Mouse (Mus musculus) macrophage (primary cell): ENCODE data around the gene Nfia. TPM values are rescaled to one million over a fixed set of nuclear protein-coding genes. Genes with fewer than 3 reads are reported as not detected.

Source experiments
- H3K27ac ChIP-seq: fragments of 350-480 bp; formaldehyde crosslinking; 2 replicates; pipeline ENCODE4 v1.9.0; 2021
- H3K36me3 ChIP-seq: fragments of 350-480 bp; formaldehyde crosslinking; 2 replicates; pipeline ENCODE4 v1.9.0; 2021; ENCODE audit errors: inconsistent target
- H3K4me3 ChIP-seq: fragments of 350-480 bp; formaldehyde crosslinking; 2 replicates; pipeline ENCODE4 v1.9.0; 2021; ENCODE audit errors: inconsistent target
- H3K79me2 ChIP-seq: fragments of 350-480 bp; formaldehyde crosslinking; 2 replicates; pipeline ENCODE4 v1.9.0; 2021; ENCODE audit errors: inconsistent target
- WGBS: methylation state at CpG from one replicate; pipeline ENCODE4 v1.1.7; 2026; ENCODE audit warnings: inconsistent platforms; ENCODE audit not compliant: missing documents; 5-methylcytosine and 5-hydroxymethylcytosine counted together
- polyA plus RNA-seq: library from polyadenylated mRNA; stranded (reverse); fragments of 250-400 nt; gene quantifications from 3 replicates; pipeline ENCODE4 v1.2.4, GENCODE M21; 2018; ENCODE audit warnings: inconsistent platforms

The Nfia gene
- polyA plus RNA-seq, 1 experiment from 2014 or later, result 2.4 TPM

DNA sequence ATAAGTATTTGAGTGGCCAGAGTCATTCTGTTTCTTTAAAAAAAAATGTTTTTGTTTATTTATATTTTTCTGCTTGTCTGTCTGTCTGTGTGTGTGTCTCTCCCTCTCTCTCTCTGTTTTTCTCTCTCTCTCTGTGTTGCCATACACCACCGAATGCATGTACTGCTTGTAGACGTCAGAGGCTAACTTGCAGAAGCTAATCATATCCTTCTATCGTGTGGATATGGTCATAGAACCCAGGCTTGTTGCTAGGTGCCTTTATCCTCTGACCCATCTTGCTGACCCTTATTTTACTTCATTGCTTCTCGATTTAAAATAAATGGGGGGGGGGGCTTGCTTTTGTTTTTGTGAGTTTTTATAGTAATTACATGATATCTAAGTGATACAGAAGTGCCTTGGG, 52.9 kb downstream of the Nfia start:
- H3K27ac ChIP-seq, result no peak overlapping the region
- no peak overlapping the region for H3K4me3 ChIP-seq
- H3K36me3 ChIP-seq, result no peaks in the 10 kb centered on the region
- WGBS, result 100% methylated on average over 4 of the region's 4 CpGs
- no peaks in the 10 kb centered on the region for H3K79me2 ChIP-seq

GRCm38 (mm10) chr4:97825841-97826240, 53.3 kb downstream of the Nfia start:
- Histone ChIP-seq H3K79me2 (no peaks in the 10 kb centered on the region), H3K36me3 (no peaks in the 10 kb centered on the region), H3K27ac (no peak overlapping the region), H3K4me3 (no peak overlapping the region)
- 97% methylated on average over 4 of the region's 4 CpGs for WGBS

GRCm38 (mm10) chr4:97827115-97827514, 54.6 kb downstream of the Nfia start:
- Histone ChIP-seq H3K36me3 (no peaks in the 10 kb centered on the region), H3K27ac (no peak overlapping the region), H3K79me2 (no peaks in the 10 kb centered on the region), H3K4me3 (no peak overlapping the region)
- WGBS, result 97% methylated on average over 6 of the region's 6 CpGs

GRCm38 (mm10) chr4:97828579-97828978, 56.0 kb downstream of the Nfia start:
- no CpG with 5 or more reads among the region's 1 CpGs for WGBS
- H3K36me3 ChIP-seq, result no peaks in the 10 kb centered on the region
- no peak overlapping the region for H3K4me3 ChIP-seq
- no peak overlapping the region for H3K27ac ChIP-seq
- no peaks in the 10 kb centered on the region for H3K79me2 ChIP-seq

DNA sequence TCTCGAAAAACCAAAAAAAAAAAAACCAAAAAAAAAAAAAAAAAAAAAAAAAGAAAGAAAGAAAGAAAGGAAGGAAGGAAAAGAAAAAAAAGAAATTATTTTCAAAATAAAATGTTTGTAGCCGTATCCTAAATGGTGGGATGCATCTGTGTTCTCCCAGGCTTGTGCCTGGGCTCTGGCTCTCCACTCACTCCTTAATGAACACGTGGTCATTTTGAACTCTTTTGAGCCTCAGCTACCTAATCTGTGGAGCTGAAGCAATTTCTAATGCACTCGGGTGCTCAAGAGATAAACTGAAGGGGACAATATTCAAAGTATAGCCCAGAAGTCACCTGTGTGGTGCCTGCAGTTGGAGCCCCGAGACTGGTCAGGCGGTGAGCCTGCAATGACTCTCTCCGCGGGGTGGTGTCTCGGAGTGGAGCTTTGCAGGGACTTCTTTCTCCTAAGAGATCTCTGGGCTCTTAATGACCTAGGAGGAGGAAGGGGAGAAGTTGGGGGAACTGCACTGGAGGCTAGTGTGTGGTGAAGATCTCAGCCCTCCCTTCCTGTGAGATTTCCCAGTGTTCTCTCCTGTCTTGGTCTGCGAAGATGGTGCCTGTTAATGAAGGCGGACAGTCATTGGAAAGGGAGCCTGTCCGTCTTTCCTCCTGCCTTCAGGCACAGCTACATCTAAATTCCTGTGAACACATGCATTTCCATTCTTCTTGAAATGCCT, 57.0 kb downstream of the Nfia start:
- Histone ChIP-seq H3K27ac (no peak overlapping the region), H3K36me3 (no peaks in the 10 kb centered on the region), H3K79me2 (no peaks in the 10 kb centered on the region), H3K4me3 (no peak overlapping the region)
- WGBS, result 94% methylated on average over 11 of the region's 12 CpGs

GRCm38 (mm10) chr4:97830051-97830853, 57.7 kb downstream of the Nfia start:
- Histone ChIP-seq H3K4me3 (no peak overlapping the region), H3K27ac (no peak overlapping the region), H3K79me2 (no peaks in the 10 kb centered on the region), H3K36me3 (no peaks in the 10 kb centered on the region)
- 82% methylated on average over 6 of the region's 6 CpGs for WGBS

DNA sequence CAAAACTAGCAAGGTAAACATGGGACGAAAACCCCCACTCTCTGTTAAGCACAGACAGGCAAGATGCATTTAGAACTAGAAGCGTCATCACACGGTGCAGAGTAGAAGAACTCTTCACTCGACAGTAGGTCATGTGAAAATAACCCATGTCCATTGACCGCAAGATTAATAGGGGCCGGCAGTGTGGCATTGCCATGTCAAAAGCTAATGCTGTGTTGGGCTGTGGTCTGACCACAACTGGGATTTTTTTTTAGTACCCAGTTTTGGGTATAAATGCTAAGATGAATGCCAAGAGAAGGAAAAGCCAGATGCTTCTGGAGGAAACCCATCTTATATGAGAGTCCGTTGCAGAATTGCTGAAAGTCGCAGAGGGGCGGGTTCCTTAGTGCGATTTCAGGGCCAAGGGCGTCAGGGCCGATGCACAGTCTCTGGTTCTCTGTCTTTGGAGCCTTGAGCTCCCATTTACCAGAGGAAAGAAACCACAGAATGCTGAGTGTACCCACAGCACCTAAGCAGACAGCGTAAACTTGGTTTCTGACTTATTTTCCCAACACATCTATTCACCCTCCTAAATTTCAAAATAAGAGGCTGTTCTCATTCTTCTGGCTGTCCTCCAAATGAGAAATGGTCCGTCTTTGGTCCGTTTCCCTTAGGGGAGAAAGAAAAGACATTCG, 58.5 kb downstream of the Nfia start:
- Histone ChIP-seq H3K36me3 (no peaks in the 10 kb centered on the region), H3K27ac (no peak overlapping the region), H3K4me3 (no peak overlapping the region), H3K79me2 (no peaks in the 10 kb centered on the region)
- WGBS, result 20% methylated on average over 16 of the region's 16 CpGs

GRCm38 (mm10) chr4:97831611-97832278, 59.2 kb downstream of the Nfia start:
- Histone ChIP-seq H3K4me3 (no peak overlapping the region), H3K27ac (no peak overlapping the region), H3K36me3 (no peaks in the 10 kb centered on the region), H3K79me2 (no peaks in the 10 kb centered on the region)
- WGBS, result 49% methylated on average over 7 of the region's 7 CpGs

DNA sequence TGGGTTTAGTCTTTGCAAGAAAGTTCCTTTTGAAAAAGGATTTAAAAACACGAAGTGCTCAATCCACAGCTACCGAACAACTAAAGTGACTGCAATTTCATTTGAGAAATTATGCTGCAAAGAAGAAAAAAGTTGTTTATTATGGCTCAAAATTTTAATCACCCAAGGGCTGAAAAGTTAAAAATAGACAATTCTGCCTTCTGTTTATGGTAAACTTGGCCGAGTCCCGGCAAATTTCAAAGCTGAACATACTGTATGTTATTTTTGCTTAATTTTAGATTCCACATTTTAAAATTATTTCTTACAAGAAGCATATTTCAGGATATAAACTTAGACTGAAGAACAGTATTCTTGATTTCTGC, 59.7 kb downstream of the Nfia start:
- no peak overlapping the region for H3K27ac ChIP-seq
- no peak overlapping the region for H3K4me3 ChIP-seq
- 68% methylated on average over 3 of the region's 4 CpGs for WGBS
- H3K36me3 ChIP-seq, result no peaks in the 10 kb centered on the region
- no peaks in the 10 kb centered on the region for H3K79me2 ChIP-seq

GRCm38 (mm10) chr4:97836812-97837211, 64.3 kb downstream of the Nfia start:
- Histone ChIP-seq H3K4me3 (no peak overlapping the region), H3K27ac (no peak overlapping the region), H3K79me2 (no peaks in the 10 kb centered on the region), H3K36me3 (no peaks in the 10 kb centered on the region)
- 69% methylated on average over 13 of the region's 13 CpGs for WGBS

GRCm38 (mm10) chr4:97837724-97838123, 65.2 kb downstream of the Nfia start:
- Histone ChIP-seq H3K79me2 (no peaks in the 10 kb centered on the region), H3K36me3 (no peaks in the 10 kb centered on the region), H3K27ac (no peak overlapping the region), H3K4me3 (no peak overlapping the region)
- WGBS, result 24% methylated on average over 3 of the region's 3 CpGs

GRCm38 (mm10) chr4:97838651-97839050, 66.1 kb downstream of the Nfia start:
- no peaks in the 10 kb centered on the region for H3K36me3 ChIP-seq
- no peak overlapping the region for H3K4me3 ChIP-seq
- 82% methylated on average over 3 of the region's 3 CpGs for WGBS
- H3K79me2 ChIP-seq, result no peaks in the 10 kb centered on the region
- no peak overlapping the region for H3K27ac ChIP-seq

DNA sequence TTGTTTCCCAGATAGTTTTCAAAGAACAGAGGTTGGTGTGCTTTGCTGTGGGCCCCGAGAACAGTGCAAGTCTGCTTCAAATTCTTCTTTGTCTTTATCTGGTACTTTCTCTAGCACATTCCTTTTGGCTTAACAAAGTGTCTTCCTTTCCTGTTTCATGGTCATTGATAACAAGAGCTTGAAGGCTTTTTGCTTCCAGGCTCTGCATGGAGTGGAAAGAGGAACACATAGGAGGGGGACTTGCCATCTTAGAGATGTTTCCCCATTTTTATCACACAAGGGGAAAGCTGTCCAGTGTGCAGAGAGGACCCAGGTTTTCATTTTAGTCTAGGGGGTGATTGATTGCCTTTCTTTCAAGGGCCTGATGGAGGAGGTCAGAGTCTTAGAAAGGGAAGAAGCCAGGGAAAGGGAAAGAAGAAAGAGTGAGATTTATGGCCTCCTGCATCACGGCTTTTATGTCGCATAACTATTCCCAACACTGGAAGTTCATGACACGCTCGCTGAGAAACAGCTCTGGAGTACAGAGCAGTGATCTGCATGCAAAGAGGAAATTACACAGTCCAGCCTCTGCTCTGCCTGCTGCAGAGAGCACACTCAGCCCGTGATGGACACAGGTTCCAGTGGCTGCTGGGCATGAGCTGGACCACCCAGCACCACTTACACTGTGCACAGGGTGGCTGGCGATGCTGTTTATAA, 67.0 kb downstream of the Nfia start:
- 57% methylated on average over 7 of the region's 7 CpGs for WGBS
- no peaks in the 10 kb centered on the region for H3K36me3 ChIP-seq
- H3K27ac ChIP-seq, result no peak overlapping the region
- H3K79me2 ChIP-seq, result no peaks in the 10 kb centered on the region
- no peak overlapping the region for H3K4me3 ChIP-seq
